Mouse (Mus musculus): ENCODE measurements around the gene Ssbp3. TPM values are rescaled to one million over a fixed set of nuclear protein-coding genes. Genes with fewer than 3 reads are reported as not detected.

The Ssbp3 gene
- total RNA-seq, 2 experiments from 2014 or later, result 158 to 189 TPM

DNA sequence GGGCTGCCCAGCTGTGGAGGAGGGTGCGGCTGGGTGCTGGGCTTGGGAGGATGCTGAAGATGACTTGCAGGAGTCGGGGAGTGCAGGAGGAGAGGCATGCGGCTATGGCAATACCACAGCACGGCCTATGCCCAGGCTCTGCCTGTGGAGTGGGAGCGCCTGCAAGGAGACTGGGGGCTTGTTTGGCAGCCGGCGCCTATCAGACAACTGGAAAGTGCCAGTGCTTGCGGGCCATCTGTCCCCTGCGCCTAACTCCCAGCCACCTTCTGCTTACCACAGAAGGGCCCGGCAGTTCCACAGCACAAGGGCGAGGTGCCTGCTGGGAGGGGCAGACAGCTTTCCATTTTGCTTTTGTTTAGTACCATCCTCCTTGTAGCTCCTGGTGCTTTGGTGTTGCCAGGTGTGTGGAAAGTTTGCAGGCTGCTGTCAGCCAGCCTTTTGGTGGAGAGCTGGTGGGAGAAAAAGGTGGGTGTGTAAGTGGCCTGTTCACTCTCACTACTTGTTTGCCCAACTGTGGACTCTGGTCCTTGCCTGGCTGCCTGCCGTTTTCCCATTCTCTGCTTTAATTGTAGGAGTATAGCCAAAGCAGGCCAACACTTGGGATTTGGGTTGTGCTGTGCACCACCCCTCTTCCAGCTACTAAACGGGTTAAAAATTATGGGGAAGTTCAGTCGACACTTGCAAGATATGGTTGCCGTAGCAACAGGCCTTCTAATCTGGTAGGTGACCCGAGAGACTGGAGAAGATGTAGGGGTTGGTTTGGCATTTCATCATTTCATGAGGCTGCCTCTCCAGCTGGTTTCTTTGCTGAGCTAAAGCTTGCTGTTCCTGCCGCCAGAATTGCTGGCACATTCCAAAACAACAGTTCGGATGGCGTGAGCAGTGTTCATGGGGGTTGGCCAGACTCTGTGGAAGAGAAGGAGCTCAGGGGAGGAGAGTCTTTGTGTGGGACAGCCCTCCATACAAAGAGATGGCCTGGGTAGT lies 45.5 kb downstream of the Ssbp3 start:
- peak; percentile 77 to 84 for DNase-seq (ENCODE audit: low spot score in 2 of 2)

DNA sequence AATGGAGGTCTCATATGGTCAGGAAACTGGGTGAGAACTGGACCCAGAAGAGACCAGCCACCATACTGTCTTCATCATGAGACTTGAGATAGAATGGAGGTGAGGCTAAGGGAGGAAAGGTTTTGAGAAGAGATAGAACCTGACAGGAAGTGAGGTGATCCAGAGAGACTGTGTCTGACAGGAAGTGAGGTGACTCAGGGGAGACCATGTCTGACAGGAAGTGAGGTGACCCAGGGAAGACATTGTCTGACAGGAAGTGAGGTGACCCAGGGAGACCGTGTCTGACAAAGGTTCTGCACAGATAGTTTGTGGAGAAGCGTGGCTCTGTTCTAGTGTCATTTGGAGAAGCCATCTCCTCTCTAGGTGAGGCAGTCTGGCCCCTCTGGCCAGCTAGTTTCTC lies 47.6 kb downstream of the Ssbp3 start:
- no peak for DNase-seq (ENCODE audit: low spot score in 2 of 2)

DNA sequence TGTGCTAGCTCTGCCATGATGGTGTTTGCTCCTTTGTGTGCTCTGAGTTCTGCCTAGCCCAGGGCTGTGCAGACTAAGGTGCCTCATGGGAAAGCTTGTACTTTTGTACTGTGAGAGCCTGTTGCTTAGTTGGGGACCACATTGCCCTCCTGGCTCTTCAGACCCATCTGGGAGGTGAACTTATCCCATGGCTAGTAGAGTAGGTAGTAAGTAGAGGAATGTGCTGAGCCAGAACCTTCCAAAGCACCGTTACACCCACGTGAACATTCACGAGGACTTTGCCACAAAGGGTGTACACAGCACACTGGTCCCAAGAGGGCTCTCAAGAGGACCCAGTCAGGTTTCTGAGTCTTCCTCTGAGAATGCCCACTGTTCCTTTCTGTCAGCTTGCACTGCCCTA lies 48.1 kb downstream of the Ssbp3 start:
- no peak for DNase-seq (ENCODE audit: low spot score in 2 of 2)

DNA sequence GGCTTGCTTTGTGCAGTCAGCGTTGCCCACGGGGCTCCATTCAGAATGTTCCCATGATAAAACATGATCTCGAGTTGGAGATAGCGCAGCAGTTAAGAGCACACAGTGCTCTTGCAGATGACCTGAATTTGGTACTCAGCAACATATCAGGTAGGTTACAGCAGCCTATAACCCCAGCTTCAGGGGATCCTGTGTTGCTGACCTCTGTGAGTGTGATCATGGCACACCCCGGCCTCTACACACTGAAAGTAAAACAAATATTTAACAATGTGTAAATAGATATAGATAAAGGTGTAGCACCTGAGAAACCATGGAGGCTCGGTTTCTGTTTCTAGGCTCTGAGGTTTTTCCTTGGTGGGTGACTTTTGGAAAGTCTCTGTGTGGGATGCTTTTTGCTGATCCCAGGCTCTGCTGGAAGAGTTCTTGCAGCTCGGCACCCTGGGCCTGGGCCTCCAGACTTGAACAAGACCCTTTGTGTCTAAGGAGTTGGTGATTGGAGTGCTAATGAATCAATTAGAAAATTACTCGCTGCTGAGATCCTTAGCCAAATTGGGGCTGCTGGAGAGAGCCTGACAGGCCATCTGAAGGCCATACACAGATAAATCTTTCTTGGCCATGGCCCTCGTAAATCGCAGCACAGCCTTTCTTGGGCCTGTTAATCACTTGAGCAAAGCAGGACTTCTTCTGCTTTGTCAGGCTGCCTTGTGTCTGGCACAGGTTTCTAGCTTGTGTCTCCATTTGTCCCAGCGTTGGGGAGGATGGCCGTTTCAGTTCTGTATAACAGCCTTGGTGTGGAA lies 49.2 kb downstream of the Ssbp3 start:
- DNase-seq (ENCODE audit: low spot score in 2 of 2), result no peak

DNA sequence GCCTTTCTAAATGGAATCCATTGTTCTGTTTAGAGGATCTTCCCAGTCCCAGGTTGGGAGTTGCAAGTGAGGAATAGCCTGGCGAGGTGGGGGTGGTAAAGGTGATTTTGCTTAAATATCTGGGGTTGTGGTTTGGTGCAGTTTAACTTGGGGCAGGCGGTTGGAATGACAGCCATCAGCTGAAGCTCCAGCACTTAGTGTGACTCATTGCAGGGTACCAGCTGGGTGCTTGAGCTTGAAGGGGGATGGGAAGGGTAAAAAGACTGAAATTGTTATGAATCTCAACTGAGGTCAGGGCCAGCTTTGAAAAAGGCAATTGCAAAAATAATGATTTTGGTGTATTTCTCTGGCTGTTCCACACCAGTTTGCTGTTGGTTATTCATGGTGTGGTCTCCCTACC lies 50.0 kb downstream of the Ssbp3 start:
- no peak for DNase-seq (ENCODE audit: low spot score in 2 of 2)

DNA sequence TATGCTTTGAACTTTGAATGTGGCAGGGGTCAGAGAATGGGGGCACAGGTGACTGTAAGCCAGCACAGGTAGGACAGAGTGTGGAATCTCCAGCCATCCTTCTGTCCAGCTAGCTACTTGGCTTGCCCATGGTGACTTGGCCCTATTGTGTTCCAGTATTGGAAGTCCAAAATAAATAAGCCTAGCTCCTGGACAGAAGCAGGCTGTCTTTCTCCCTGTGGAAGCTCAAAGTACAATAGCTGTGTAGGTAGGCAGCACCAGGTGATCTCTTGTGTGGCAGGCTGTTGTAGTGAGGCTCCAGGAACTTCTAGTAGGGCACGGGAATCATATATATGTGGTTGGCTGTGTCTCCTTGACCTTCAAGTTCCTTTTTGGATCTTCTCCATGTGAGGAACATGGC lies 50.8 kb downstream of the Ssbp3 start:
- no peak for DNase-seq (ENCODE audit: low spot score in 2 of 2)

DNA sequence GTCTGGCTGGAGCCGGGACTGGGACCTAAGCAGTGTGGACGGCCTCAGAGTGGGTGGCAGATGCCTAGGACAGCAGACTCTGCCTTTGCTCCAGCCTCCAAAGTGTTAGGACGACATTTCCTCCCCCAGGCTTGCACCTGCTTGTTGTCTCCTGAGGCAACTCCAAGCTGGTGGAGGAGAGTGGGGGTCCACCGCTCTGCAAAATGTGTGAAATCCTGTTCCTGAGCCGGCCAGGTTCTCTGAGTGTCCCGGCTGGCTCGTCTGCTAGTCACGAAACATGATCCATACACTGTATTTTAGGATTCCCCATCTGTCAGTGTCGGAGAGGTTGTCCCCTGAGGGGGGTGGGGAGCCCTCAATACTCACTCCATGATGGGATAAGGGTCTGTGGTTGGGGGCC lies 53.9 kb downstream of the Ssbp3 start:
- no peak for DNase-seq (ENCODE audit: low spot score in 2 of 2)

DNA sequence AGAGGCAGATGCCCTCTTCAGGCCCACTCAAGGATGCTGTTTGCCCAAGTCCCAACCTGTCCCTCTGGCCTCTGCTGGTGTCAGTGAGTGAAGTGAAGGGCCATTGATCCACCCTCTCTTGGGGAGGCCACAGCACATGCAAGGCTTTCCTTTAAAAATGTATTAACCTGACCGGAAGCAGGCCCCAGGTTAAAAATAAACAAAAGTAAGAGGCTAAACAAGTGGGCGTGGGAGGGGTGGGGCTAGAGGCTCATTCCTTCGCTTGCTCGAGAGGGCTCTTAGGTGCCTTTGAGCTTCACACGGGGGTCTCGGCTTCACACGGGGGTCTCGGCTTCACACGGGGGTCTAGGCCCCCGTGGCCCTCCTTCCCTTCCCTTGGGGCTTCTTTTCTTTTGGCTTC lies 54.5 kb downstream of the Ssbp3 start:
- DNase-seq (ENCODE audit: low spot score in 2 of 2), result no peak

DNA sequence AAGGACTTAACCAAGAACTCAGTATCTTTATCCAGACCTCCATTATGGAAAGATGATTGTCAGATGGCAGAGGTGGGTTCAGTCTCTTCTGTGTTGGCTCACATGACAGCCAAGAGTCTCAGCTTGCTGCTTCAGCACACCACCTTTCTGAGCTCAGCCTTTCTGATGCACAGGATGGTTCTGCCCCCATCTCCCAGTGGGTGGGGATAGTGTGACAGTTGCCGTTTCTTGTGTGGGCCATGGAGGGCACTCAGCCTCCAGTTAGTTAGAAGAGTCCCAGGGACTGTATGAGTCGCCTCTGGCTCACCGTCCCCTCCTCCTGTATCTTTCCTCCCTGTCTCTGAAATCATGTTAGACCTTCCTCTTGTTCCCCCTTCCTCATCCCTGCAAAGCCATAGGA lies 55.9 kb downstream of the Ssbp3 start:
- DNase-seq (ENCODE audit: low spot score in 2 of 2), result no peak

DNA sequence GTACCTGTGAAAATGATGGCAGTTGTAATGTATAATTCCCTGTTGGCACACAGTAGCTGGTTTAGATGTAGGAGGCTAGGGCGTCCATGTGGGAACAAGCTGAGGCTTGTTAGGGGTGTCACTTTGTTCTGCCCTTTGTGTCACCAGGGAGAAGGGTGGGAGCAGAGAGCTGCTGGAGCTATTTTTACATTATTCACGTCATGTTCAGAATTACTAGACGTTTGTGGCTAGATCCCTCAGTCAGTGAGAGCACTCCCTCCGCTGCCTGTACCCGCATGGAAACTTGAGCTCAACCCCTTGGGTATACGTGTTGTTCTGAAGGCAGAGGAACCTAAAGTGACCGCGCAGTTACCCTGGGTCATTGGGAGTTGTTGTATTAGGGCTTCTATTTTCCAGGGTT lies 58.4 kb downstream of the Ssbp3 start:
- no peak for DNase-seq (ENCODE audit: low spot score in 2 of 2)

DNA sequence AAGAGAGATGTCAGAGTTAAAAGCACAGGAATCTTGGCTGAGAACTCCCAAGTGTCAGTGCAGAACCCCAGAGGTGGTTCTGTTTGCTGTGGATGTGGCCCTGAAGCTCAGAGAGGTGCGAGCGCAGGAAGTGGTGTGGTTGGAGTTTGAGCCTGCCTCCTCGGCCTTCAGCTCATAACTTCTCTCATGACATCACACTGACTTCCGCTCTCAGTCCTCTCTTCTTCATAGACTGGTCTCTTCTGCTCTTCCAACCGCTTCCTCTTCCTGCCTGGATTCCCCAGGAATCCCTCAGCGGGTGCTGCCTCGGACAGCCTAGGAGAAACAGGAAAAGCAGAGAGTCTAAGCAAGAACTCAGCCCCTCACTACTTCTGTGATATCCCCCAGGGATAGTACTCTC lies 60.3 kb downstream of the Ssbp3 start:
- DNase-seq (ENCODE audit: low spot score in 2 of 2), result no peak

DNA sequence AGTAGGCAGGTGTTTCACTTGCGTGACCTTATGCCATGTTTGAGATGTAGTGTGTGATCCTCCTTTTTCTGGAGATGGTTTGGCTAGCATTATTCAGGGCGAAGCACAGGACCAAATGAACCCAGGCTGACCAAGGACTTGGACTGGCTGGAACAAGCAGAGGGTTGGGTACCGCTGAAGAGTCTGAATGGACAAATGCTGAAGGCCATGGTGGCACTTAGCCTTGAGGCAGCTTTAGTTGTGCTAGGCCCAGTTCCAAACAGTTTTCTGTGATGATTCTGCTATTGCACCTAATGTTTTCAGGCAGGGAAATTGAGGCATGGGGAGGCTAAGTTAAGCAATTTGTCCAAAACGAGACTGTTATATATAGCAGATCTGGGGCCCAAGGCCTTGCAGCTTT lies 61.6 kb downstream of the Ssbp3 start:
- no peak for DNase-seq (ENCODE audit: low spot score in 2 of 2)

DNA sequence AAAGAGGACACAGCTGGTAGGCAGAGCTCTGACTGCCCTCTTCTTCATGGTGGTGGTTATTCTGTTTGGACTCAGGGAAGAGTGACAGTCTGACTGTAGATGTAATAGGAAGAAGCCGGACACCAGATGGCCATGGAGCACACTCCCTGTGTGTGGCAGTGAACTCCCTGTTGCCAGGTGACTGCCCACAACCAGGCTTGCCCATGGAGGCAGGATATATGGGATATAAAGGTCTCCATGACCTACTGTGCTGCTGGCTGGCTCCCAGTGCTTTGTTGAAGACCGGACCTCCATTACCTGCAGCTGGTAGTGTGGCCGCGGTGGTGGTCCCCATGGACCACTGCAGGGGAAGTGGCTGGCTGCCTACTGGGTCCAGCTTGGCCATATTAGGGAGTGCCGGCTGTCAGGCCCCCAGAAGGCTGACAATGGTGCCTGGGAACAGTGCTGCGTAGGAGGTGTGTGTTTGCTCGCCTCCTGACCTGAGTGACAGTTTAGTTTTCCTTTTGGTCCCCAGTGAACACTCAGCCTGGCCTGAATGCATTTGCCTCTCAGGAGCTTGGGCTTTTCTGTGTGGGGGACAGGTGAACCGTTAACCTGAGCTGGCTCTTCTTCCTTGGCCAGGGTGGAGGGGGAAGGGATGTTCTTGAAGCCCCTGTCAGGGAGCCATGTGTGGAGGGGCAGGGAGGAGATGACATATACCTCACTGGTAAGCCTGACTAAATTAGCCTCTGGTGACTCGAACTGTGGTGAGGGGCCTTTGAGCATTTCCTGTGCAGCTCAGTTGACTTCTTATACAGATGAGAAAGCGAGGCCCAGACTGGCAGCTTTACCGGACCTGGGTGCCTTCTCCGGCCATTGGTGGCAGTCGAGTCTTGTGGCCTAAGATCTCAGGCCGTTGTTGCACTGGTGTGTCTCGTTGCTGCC lies 62.2 kb downstream of the Ssbp3 start:
- DNase-seq (ENCODE audit: low spot score in 2 of 2), result no peak

DNA sequence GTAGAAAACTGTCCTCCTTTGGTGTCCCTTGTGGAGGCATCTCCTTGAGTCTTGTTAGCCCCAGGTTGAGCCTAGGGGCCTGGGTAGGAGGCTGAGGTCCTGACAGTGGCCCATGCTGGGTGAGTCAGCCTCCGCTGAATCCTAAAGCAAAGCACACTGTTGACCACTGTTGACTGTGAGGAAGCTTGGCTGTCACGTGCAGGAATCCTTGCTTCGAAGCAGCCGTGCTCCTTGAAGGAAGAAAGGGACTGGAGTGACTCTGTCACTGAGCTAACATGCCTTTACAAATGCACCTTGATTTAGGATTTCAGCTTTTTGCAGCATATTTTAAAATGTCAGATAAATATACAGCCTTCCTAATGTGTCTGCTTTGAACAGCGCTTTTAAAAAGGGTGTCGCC lies 64.8 kb downstream of the Ssbp3 start:
- no peak for DNase-seq (ENCODE audit: low spot score in 2 of 2)

DNA sequence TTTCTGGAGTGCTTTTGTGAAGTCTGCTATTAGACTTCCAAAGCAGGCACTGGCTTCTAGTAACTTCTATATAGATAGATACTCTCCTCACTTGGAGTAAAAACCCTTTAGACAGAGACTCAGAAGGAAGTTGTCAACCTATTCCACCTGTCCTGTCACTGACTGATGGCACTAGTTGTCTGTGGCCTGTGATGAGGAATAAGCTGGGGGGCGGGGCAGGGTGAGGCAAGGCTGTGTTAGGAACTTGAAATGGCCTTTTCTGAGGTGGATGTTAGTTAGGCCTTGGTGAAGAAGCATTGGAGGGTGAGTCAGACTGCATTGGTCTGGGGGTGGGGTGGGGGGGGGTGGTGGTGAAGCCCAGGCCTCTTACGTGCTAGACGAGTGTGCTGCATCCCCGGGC lies 65.4 kb downstream of the Ssbp3 start:
- no peak for DNase-seq (ENCODE audit: low spot score in 2 of 2)

DNA sequence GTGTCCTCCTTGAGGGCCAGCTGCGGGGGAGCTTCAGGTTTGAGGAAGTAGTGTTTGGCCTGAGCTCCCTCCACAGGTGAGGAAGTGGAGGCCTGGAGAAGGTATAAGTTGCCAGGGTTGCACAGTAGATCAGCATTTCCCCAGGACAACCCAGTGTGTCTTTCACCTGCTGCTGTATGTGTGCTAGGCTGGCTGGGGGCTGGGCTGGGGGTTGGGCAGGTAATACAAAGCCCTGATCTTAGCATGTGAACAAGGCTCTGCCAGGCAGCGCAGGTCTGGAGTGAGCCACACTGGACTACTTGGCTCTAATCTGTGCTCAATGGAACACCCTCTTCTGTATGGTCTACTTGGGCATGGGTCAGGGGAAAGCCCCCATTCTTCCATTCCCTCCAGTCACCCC lies 66.1 kb downstream of the Ssbp3 start:
- DNase-seq (ENCODE audit: low spot score in 2 of 2), result no peak

DNA sequence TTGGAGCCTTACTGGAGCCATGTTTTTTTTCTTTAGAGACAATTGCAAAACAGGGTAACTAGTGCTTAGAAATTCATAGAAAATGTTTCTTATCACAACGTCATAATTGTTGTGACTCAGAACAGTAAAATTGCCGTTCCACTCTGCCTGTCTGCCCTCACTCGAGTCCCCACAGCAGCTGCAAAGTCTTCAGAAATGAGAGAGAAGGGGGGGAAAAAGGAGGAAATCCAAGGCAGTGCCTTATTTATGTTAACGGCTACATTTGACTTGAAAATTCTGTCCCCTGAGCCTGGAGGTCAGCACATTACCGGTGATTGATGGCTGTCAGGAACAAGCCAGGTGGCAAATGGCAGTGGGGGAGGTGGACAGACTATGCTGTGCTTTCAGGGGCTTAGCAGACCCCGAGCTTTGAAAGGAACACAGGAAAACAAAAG lies 66.7 kb downstream of the Ssbp3 start:
- no peak for DNase-seq (ENCODE audit: low spot score in 2 of 2)

DNA sequence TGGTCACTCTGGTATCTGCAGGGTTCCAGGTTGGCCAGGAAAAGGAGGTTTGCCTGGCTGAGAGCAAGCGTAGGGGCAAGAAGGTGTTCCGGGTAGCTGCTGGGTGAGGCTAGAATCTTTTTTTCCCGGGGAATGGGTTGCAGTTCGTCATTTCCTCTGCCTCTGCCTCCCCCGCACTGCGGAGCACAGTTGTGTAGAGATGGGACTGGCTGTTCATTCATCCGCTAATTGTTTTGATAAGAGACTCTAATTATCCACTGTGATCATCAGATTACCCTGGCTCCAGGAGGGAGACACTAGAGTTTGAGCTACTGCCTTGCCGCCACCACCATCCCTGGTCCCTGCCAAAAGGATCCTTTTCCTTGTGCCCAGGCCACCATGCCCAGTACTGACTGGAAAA lies 67.9 kb downstream of the Ssbp3 start:
- DNase-seq (ENCODE audit: low spot score in 2 of 2), result peak in 1 of 2 experiments; percentile 67

DNA sequence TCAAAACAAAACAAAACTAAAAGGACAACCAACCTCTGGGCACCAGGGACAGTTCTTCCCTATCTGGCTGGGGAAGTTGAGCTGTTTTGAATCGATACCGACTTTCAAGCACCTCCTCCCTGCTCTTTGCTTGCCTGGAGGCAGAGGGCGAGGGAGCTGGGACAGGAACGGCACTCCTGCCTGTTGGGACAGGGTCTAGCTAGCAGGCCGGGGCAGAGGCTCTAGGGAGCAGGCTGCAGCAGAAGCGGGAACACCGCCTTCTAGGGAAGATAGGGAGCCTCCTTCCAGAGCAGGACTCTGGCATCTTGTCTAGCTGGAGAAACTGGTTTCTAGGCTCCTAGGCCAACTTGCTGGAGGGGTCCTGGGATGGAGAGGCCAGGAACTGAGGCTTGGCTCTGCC lies 70.2 kb downstream of the Ssbp3 start:
- DNase-seq (ENCODE audit: low spot score in 2 of 2), result no peak

DNA sequence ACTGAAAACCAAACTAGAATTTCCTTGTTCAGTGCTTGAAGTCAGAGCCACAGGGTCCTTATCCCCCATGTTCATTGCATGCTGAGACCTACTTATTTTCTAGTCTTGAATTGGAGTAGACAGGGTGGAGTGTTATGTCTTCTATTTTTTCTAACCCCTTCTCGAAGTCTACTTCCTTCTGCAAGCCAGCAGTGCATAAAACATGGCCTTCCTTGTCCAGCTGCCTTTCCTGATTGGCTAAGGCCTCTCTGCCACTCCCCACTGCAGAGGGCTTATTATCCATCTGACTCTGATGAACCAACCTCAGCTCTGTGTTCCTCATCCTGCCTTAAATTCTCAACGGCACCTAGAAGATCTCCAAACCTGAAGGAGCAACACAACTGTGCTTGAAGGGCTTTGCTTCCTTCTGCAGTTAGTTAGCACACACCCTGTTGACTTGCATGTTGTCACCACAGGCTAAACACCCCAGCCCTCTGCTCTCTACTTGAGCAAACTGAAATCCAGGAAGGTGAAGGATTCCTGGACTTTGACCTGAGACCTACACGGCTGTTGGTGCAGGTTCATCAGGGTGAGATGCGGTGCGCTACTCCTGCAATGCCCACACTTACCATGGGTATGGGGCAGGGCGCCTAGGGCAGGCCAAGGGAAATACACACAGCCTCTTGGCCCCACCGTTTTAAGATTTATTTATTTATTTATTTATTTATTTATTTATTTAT lies 71.0 kb downstream of the Ssbp3 start:
- DNase-seq (ENCODE audit: low spot score in 2 of 2), result no peak
